Mouse (Mus musculus) small intestine, adult 2 months (tissue): Measurements from ENCODE around the gene Hist1h4f.

Experiments
- CTCF ChIP-seq: fragments of 200-500 bp; IDR thresholded peaks from 2 replicates; pipeline ENCODE4 v1.5.1; 2012; ENCODE audit warnings: low read depth, mild to moderate bottlenecking, control low read depth, inconsistent platforms, low read length, moderate library complexity, mixed read lengths; ENCODE audit not compliant: insufficient replicate concordance, insufficient read length; ENCODE audit errors: extremely low read depth
- POLR2A ChIP-seq: fragments of 200-500 bp; IDR thresholded peaks from 2 replicates; pipeline ENCODE4 v1.6.1; 2012; ENCODE audit warnings: low read depth, mild to moderate bottlenecking, control low read depth, inconsistent platforms, low read length, moderate library complexity

DNA sequence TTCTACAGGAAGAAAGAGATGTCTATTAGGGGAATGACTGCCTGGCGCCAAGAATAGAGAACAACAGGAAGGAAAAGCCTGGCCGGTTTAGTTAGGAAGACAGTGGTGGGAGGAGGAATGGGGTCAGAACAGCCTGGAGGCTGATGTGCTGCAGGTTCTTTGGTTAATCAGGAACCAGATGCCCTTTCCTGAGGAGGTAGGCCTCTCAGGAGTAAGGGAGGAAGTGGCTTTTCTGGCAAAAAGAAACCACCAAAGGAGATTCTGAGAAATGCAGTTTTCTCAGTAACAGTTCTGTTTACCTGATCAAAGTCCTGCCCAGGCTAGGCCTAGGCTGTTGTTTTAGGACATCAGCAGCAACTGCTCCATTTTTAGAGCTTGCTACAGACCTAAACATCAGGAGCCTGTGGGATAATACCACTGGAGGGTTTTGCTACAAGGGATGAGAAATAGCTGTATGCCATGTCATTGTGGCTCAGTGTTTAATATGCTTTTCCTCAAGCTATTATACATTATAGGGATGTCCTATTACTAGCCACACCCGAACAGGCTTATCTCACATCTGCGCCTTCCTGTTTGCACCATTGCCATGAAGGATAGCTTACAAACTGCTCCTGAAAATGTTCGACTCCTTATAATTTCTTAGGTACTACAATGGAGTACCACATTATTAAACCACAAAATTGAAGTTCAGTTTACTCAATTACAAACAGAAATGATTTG, 41.8 kb upstream of the Hist1h4f start:
- TF ChIP-seq CTCF (no peak), POLR2A (no peak)
